Mouse (Mus musculus): ENCODE data around the gene Snx18. TPM values are rescaled to one million over a fixed set of nuclear protein-coding genes. Genes with fewer than 3 reads are reported as not detected.

Snx18 gene
- total RNA-seq, 2 experiments from 2014 or later, result 19.3 to 19.8 TPM

GRCm38 (mm10) chr13:113600531-113601463, 17.6 kb downstream of the Snx18 start:
- intact Hi-C loops (cut with DNase I), result no loop called here
- DNase-seq, result no peak

- intact Hi-C loops (cut with DNase I), result no loop called here
- DNase-seq, result no peak
These were observed 18.4 kb downstream of the Snx18 start for GRCm38 (mm10) chr13:113599701-113600530.

GRCm38 (mm10) chr13:113597616-113598015, 20.7 kb downstream of the Snx18 start:
- intact Hi-C loops (cut with DNase I), result no loop called here
- no peak for DNase-seq

GRCm38 (mm10) chr13:113596821-113597541, 21.4 kb downstream of the Snx18 start:
- intact Hi-C loops (cut with DNase I), result no loop called here
- no peak for DNase-seq

- intact Hi-C loops (cut with DNase I), result no loop called here
These were observed 22.4 kb downstream of the Snx18 start for GRCm38 (mm10) chr13:113595987-113596386.

GRCm38 (mm10) chr13:113595219-113595618, 23.1 kb downstream of the Snx18 start:
- DNase-seq, result no peak

More at GRCm38 (mm10) chr13:113595987-113596386, 22.4 kb downstream of the Snx18 start:
- peak; percentile 48 for DNase-seq

GRCm38 (mm10) chr13:113594361-113594760, 24.0 kb downstream of the Snx18 start:
- intact Hi-C loops (cut with DNase I), result no loop called here
- DNase-seq, result no peak

More at GRCm38 (mm10) chr13:113595219-113595618, 23.1 kb downstream of the Snx18 start:
- intact Hi-C loops (cut with DNase I), result no loop called here

- no peak for DNase-seq
- intact Hi-C loops (cut with DNase I), result no loop called here
These were observed 24.7 kb downstream of the Snx18 start for GRCm38 (mm10) chr13:113593711-113594110.

GRCm38 (mm10) chr13:113592703-113593200, 25.6 kb downstream of the Snx18 start:
- DNase-seq, result no peak

GRCm38 (mm10) chr13:113591336-113591735, 27.0 kb downstream of the Snx18 start:
- no peak for DNase-seq
- intact Hi-C loops (cut with DNase I), result no loop called here

More at GRCm38 (mm10) chr13:113592703-113593200, 25.6 kb downstream of the Snx18 start:
- intact Hi-C loops (cut with DNase I), result no loop called here

- intact Hi-C loops (cut with DNase I), result no loop called here
- DNase-seq, result no peak
These were observed 28.1 kb downstream of the Snx18 start for GRCm38 (mm10) chr13:113590216-113590615.

GRCm38 (mm10) chr13:113589499-113589898, 28.9 kb downstream of the Snx18 start:
- DNase-seq, result no peak
- intact Hi-C loops (cut with DNase I), result no loop called here

- DNase-seq, result peak; percentile 57
- intact Hi-C loops (cut with DNase I), result no loop called here
These were observed 31.0 kb downstream of the Snx18 start for GRCm38 (mm10) chr13:113587200-113587936.

- intact Hi-C loops (cut with DNase I), result no loop called here
- no peak for DNase-seq
These were observed 32.8 kb downstream of the Snx18 start for GRCm38 (mm10) chr13:113585606-113586005.

GRCm38 (mm10) chr13:113584431-113584830, 33.9 kb downstream of the Snx18 start:
- DNase-seq, result no peak
- intact Hi-C loops (cut with DNase I), result no loop called here

- intact Hi-C loops (cut with DNase I), result no loop called here
- no peak for DNase-seq
These were observed 34.8 kb downstream of the Snx18 start for GRCm38 (mm10) chr13:113583563-113583962.

GRCm38 (mm10) chr13:113582024-113582423, 36.3 kb downstream of the Snx18 start:
- intact Hi-C loops (cut with DNase I), result no loop called here
- no peak for DNase-seq

GRCm38 (mm10) chr13:113581436-113581835, 36.9 kb downstream of the Snx18 start:
- DNase-seq, result no peak
- intact Hi-C loops (cut with DNase I), result no loop called here

GRCm38 (mm10) chr13:113580400-113580790, 38.0 kb downstream of the Snx18 start:
- no peak for DNase-seq

More at GRCm38 (mm10) chr13:113580400-113580790, 38.0 kb downstream of the Snx18 start:
- intact Hi-C loops (cut with DNase I), result no loop called here
